Mouse (Mus musculus): ENCODE data around the gene Pknox1. TPM values are rescaled to one million over a fixed set of nuclear protein-coding genes. Genes with fewer than 3 reads are reported as not detected.

Gene Pknox1
- total RNA-seq, 2 experiments from 2014 or later = 15.3 to 18.9 TPM

GRCm38 (mm10) chr17:31642331-31642730 is 77.8 kb downstream of the Pknox1 start:
- no peak for DNase-seq (ENCODE audit: low spot score in 2 of 2)

DNA sequence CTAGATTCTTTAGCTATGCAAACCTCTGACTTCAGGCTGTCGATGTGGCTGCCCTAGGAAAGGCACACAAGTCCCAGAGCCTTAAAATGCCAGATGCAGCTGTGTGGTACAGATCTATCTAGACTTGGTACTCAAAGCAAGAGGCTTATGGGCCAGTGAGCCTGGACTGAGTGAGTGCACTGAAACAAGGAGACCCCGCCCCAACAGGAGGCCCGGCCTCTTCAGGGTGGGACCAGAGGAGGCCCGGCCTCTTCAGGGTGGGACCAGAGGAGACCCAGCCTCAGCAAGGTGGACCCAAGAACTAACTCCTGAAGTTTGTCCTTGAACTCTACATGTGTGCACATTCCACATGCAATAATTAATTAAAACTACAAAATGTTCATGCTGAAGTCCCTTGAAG is 78.4 kb downstream of the Pknox1 start:
- DNase-seq (ENCODE audit: low spot score in 2 of 2) = no peak

- DNase-seq (ENCODE audit: low spot score in 2 of 2) = no peak
Measured at GRCm38 (mm10) chr17:31646199-31647002, 81.9 kb downstream of the Pknox1 start.

DNA sequence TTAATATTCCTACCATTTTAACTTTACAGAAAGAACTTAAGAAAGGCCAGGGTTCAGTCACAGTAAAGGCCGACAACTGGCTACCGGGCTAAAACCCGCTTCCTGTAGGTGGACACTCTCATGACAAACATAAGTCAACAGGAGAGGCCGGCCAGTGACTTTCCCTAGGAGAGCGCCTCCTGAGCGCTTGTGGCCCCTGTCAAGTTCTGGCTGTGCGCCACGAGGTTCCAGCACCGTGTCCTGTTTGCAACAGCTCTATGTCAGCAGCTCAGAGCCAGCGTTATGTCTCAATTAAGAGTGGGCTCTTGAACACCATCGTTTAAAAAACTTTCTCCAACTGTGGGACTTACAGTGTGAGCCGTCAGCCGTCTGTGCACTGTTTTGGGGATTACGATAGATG is 87.6 kb downstream of the Pknox1 start:
- no peak for DNase-seq (ENCODE audit: low spot score in 2 of 2)

- DNase-seq (ENCODE audit: low spot score in 2 of 2) = no peak
Measured at GRCm38 (mm10) chr17:31653277-31653676, 88.7 kb downstream of the Pknox1 start.

DNA sequence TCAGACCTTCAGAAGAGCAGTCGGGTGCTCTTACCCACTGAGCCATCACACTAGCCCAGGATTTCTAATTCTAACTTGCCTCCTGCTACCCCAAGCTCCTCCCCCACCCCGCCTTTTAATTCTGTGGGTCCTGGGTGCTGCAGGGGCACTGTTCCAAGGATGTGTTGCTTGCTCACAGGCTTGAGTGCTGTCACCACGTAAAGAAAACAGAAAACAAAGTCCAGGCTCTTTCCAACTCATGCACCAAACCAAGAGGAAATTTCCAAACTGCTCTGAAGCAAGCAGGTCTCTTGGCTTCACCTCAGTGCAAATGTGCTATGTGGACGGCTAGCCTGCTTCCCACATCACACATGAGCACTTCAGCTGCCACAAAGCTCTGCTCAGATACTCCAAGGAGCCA is 90.8 kb downstream of the Pknox1 start:
- DNase-seq (ENCODE audit: low spot score in 2 of 2) = no peak

GRCm38 (mm10) chr17:31656682-31657081 is 92.1 kb downstream of the Pknox1 start:
- no peak for DNase-seq (ENCODE audit: low spot score in 2 of 2)

Small RNA genes within 50 kb of the gene (microRNA-seq; reads per million reads assigned to microRNA genes)
- gene Gm24970 = 0 to 0.57 reads per million in 2 experiments

Other genes starting within 250 kb of the Pknox1 start
- gene Pde9a, start 178.5 kb upstream of the Pknox1 start, total RNA-seq (2021) = 10 to 100 TPM; 25.9 to 28.3 TPM
- 10 to 100 TPM; 24.7 to 29.8 TPM for gene Wdr4, start 44.8 kb upstream of the Pknox1 start, total RNA-seq (2021)
- gene Ndufv3, start 44.6 kb upstream of the Pknox1 start, total RNA-seq (2021) = 100 to 1,000 TPM; 319 to 320 TPM
- gene Cbs, start 72.5 kb downstream of the Pknox1 start, total RNA-seq (2021) = 10 to 100 TPM; 75.4 to 91.4 TPM
- 100 to 1,000 TPM; 112 to 130 TPM for gene U2af1, start 94.2 kb downstream of the Pknox1 start, total RNA-seq (2021)
- gene Cryaa, start 113.1 kb downstream of the Pknox1 start, total RNA-seq (2021) = under 1 TPM in 1 of 2 experiments, not detected in 1; 0.55 TPM

Data from layer of hippocampus, postnatal 14 days (tissue).